Mouse (Mus musculus) forebrain, embryonic 10.5 days (tissue): ENCODE results near the gene Gse1. TPM values are rescaled to one million over a fixed set of nuclear protein-coding genes. Genes with fewer than 3 reads are reported as not detected.
A peak's percentile ranks its signal among the peaks of the same experiment; 100 is the strongest.

ENCODE experiments used
- DNase-seq: peaks from one replicate; pipeline ENCODE4 v3.0.0-alpha.2; 2017; ENCODE audit warnings: low spot score; ENCODE audit errors: extremely low spot score
- H3K27ac ChIP-seq: fragments of 300-500 bp; sonication (generic); 2 replicates; pipeline ENCODE4 v1.5.1; 2016; ENCODE audit warnings: mild to moderate bottlenecking
- H3K27me3 ChIP-seq: fragments of 300-500 bp; sonication (generic); 2 replicates; pipeline ENCODE4 v1.6.1; 2016; ENCODE audit warnings: mild to moderate bottlenecking; ENCODE audit not compliant: poor library complexity, severe bottlenecking
- H3K36me3 ChIP-seq: fragments of 300-500 bp; sonication (generic); replicated peaks from 2 replicates; pipeline ENCODE4 v1.6.1; 2016; ENCODE audit warnings: mild to moderate bottlenecking, moderate library complexity
- H3K4me1 ChIP-seq: fragments of 300-500 bp; sonication (generic); 2 replicates; pipeline ENCODE4 v1.6.1; 2016
- H3K4me3 ChIP-seq: fragments of 300-500 bp; sonication (generic); 2 replicates; pipeline ENCODE4 v1.5.1; 2016; ENCODE audit warnings: mild to moderate bottlenecking, moderate library complexity
- H3K9me3 ChIP-seq: fragments of 300-500 bp; sonication (generic); 2 replicates; pipeline ENCODE4 v1.6.1; 2016; ENCODE audit warnings: mild to moderate bottlenecking, moderate library complexity
- WGBS: fragments of 180-500 bp; shearing (Covaris S2); methylation state at CpG from one replicate; pipeline ENCODE4 v1.1.7; 2016; 5-methylcytosine and 5-hydroxymethylcytosine counted together
- polyA plus RNA-seq: library from polyadenylated mRNA; unstranded; fragments of >200 nt; fragmentation: Nextera tagmentation; extraction: Ambion mirVana; gene quantifications from 2 replicates; pipeline ENCODE4 v1.2.1, GENCODE M21; 2016

Gene Gse1
- polyA plus RNA-seq, 1 experiment from 2014 or later: 12.0 TPM

- 44% methylated on average over 6 of the region's 6 CpGs for WGBS
- Histone ChIP-seq H3K9me3 (peaks cover 5% of the 10 kb centered on the region; the same call in 1 of the 2 replicates), H3K27ac (peak overlapping the region; percentile 73; the same call in 1 of the 2 replicates), H3K27me3 (peaks cover 46% of the 10 kb centered on the region), H3K36me3 (no peaks in the 10 kb centered on the region), H3K4me1 (peaks cover 63% of the 10 kb centered on the region), H3K4me3 (no peak overlapping the region)
- DNase-seq: no peak
Observed at GRCm38 (mm10) chr8:120383713-120384112, 155.5 kb downstream of the Gse1 start.

- Histone ChIP-seq H3K4me1 (peaks cover 57% of the 10 kb centered on the region), H3K36me3 (no peaks in the 10 kb centered on the region), H3K4me3 (no peak overlapping the region), H3K27me3 (peaks cover 35% of the 10 kb centered on the region), H3K9me3 (peaks cover 5% of the 10 kb centered on the region; the same call in 1 of the 2 replicates), H3K27ac (no peak overlapping the region)
- no peak for DNase-seq
Observed at GRCm38 (mm10) chr8:120384745-120385144, 156.5 kb downstream of the Gse1 start.

GRCm38 (mm10) chr8:120388246-120388645 is 160.0 kb downstream of the Gse1 start:
- Histone ChIP-seq H3K9me3 (peaks cover 5% of the 10 kb centered on the region; the same call in 1 of the 2 replicates), H3K4me1 (peaks cover 35% of the 10 kb centered on the region)
- WGBS: 90% methylated on average over 6 of the region's 6 CpGs

GRCm38 (mm10) chr8:120390598-120390997 is 162.3 kb downstream of the Gse1 start:
- no peak overlapping the region for H3K4me3 ChIP-seq
- 95% methylated on average over 7 of the region's 7 CpGs for WGBS
- no peak overlapping the region for H3K27ac ChIP-seq
- no peaks in the 10 kb centered on the region for H3K36me3 ChIP-seq
- H3K4me1 ChIP-seq: peaks cover 39% of the 10 kb centered on the region
- H3K9me3 ChIP-seq: no peaks in the 10 kb centered on the region
- 0 out of 2 replicates have a peak, but pooled peaks cover 3% of the 10 kb centered on the region for H3K27me3 ChIP-seq
- DNase-seq: no peak

More at GRCm38 (mm10) chr8:120388246-120388645, 160.0 kb downstream of the Gse1 start:
- no peak overlapping the region for H3K27ac ChIP-seq
- no peaks in the 10 kb centered on the region for H3K36me3 ChIP-seq
- H3K27me3 ChIP-seq: peaks cover 8% of the 10 kb centered on the region; the same call in 1 of the 2 replicates
- DNase-seq: no peak
- H3K4me3 ChIP-seq: no peak overlapping the region

- H3K4me3 ChIP-seq: no peak overlapping the region
- peaks cover 39% of the 10 kb centered on the region for H3K4me1 ChIP-seq
- H3K27me3 ChIP-seq: 0 out of 2 replicates have a peak, but pooled peaks cover 3% of the 10 kb centered on the region
- H3K9me3 ChIP-seq: peaks cover 4% of the 10 kb centered on the region; the same call in 1 of the 2 replicates
- 0 out of 2 replicates have a peak overlapping the region, but pooled peaks have one; percentile 27 for H3K27ac ChIP-seq
- no peak for DNase-seq
- no peaks in the 10 kb centered on the region for H3K36me3 ChIP-seq
- WGBS: 87% methylated on average over 21 of the region's 21 CpGs
Observed at GRCm38 (mm10) chr8:120391856-120392255, 163.6 kb downstream of the Gse1 start.

GRCm38 (mm10) chr8:120393085-120393484 is 164.8 kb downstream of the Gse1 start:
- no peak overlapping the region for H3K4me3 ChIP-seq
- 88% methylated on average over 11 of the region's 11 CpGs for WGBS
- no peaks in the 10 kb centered on the region for H3K36me3 ChIP-seq
- peaks cover 4% of the 10 kb centered on the region; the same call in 1 of the 2 replicates for H3K9me3 ChIP-seq
- H3K27me3 ChIP-seq: peaks cover 4% of the 10 kb centered on the region; the same call in 1 of the 2 replicates
- no peak for DNase-seq
- 0 out of 2 replicates have a peak overlapping the region, but pooled peaks have one; percentile 12 for H3K27ac ChIP-seq
- H3K4me1 ChIP-seq: peaks cover 48% of the 10 kb centered on the region

- Histone ChIP-seq H3K36me3 (no peaks in the 10 kb centered on the region), H3K9me3 (peaks cover 4% of the 10 kb centered on the region; the same call in 1 of the 2 replicates), H3K4me3 (no peak overlapping the region), H3K4me1 (peaks cover 56% of the 10 kb centered on the region), H3K27me3 (peaks cover 12% of the 10 kb centered on the region), H3K27ac (peak overlapping the region; percentile 3; the same call in 1 of the 2 replicates)
- WGBS: 87% methylated on average over 9 of the region's 9 CpGs
- DNase-seq: no peak
Observed at GRCm38 (mm10) chr8:120393871-120394275, 165.6 kb downstream of the Gse1 start.

- Histone ChIP-seq H3K36me3 (no peaks in the 10 kb centered on the region), H3K4me3 (no peak overlapping the region), H3K4me1 (peaks cover 61% of the 10 kb centered on the region), H3K9me3 (peaks cover 4% of the 10 kb centered on the region; the same call in 1 of the 2 replicates), H3K27ac (no peak overlapping the region), H3K27me3 (peaks cover 29% of the 10 kb centered on the region)
- DNase-seq: no peak
- WGBS: 93% methylated on average over 3 of the region's 3 CpGs
Observed at GRCm38 (mm10) chr8:120395892-120396291, 167.6 kb downstream of the Gse1 start.

GRCm38 (mm10) chr8:120396756-120397155 is 168.5 kb downstream of the Gse1 start:
- Histone ChIP-seq H3K27ac (peak overlapping the region; percentile 27), H3K4me1 (peaks cover 64% of the 10 kb centered on the region), H3K4me3 (no peak overlapping the region), H3K27me3 (peaks cover 38% of the 10 kb centered on the region), H3K36me3 (no peaks in the 10 kb centered on the region), H3K9me3 (peaks cover 4% of the 10 kb centered on the region; the same call in 1 of the 2 replicates)
- WGBS: 72% methylated on average over 3 of the region's 3 CpGs
- no peak for DNase-seq

- Histone ChIP-seq H3K27me3 (peaks cover 45% of the 10 kb centered on the region), H3K4me3 (no peak overlapping the region), H3K36me3 (no peaks in the 10 kb centered on the region), H3K27ac (peak overlapping the region; percentile 27), H3K9me3 (peaks cover 4% of the 10 kb centered on the region; the same call in 1 of the 2 replicates), H3K4me1 (peaks cover 63% of the 10 kb centered on the region)
- WGBS: 56% methylated on average over 15 of the region's 15 CpGs
- no peak for DNase-seq
Observed at GRCm38 (mm10) chr8:120397444-120398411, 169.5 kb downstream of the Gse1 start.

GRCm38 (mm10) chr8:120399212-120399934 is 171.1 kb downstream of the Gse1 start:
- no peak for DNase-seq
- Histone ChIP-seq H3K9me3 (peaks cover 4% of the 10 kb centered on the region; the same call in 1 of the 2 replicates), H3K4me1 (peaks cover 63% of the 10 kb centered on the region), H3K4me3 (no peak overlapping the region), H3K36me3 (no peaks in the 10 kb centered on the region), H3K27me3 (peaks cover 59% of the 10 kb centered on the region), H3K27ac (peak overlapping the region; percentile 41)
- WGBS: 82% methylated on average over 33 of the region's 33 CpGs

GRCm38 (mm10) chr8:120401216-120401615 is 173.0 kb downstream of the Gse1 start:
- 92% methylated on average over 2 of the region's 2 CpGs for WGBS
- H3K4me3 ChIP-seq: no peak overlapping the region
- H3K36me3 ChIP-seq: no peaks in the 10 kb centered on the region
- no peak for DNase-seq
- H3K4me1 ChIP-seq: peaks cover 71% of the 10 kb centered on the region
- peaks cover 76% of the 10 kb centered on the region for H3K27me3 ChIP-seq
- peaks cover under 1% of the 10 kb centered on the region; the same call in 1 of the 2 replicates for H3K9me3 ChIP-seq
- no peak overlapping the region for H3K27ac ChIP-seq
